Mouse (Mus musculus) heart, adult 2 months (tissue): ENCODE data around the gene Nudt3.
A peak's percentile ranks its signal among the peaks of the same experiment; 100 is the strongest.

Experiments used
- CTCF ChIP-seq: fragments of 200-600 bp; IDR thresholded peaks from 2 replicates; pipeline ENCODE4 v1.8.1; 2022; ENCODE audit warnings: antibody characterized with exemption, mild to moderate bottlenecking, moderate library complexity
- POLR2A ChIP-seq: fragments of 200-500 bp; IDR thresholded peaks from 2 replicates; pipeline ENCODE4 v1.6.1; 2011; ENCODE audit warnings: mild to moderate bottlenecking, low read depth, low read length, control low read depth; ENCODE audit not compliant: insufficient read depth

- TF ChIP-seq POLR2A (no peak), CTCF (0 out of 2 replicates have a peak, but pooled peaks have one; percentile 6)
Observed at GRCm38 (mm10) chr17:27564391-27565162, 58.7 kb downstream of the Nudt3 start.
